Mouse (Mus musculus): ENCODE data around the gene Khdrbs1.

Khdrbs1 gene

DNA sequence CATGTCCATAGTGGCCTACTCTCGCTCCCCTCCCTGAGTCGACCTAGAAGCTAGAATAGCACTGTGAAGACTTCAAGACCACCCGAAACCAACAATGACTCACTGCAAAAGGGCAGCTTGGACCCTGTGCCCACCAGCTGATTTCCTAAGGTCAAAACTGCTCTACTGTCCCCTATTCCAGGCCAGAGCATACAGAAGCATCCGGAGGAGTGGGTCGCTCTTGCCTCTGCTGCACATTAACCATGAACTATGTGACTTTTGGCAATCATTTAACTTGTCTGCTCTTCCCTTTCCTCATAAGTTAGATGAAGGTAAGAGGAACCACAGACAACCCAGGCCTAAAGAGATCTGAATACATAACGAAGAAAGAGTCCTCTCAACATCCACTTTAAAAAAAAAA, 57.6 kb downstream of the Khdrbs1 start:
- no peak for ATAC-seq (ENCODE audit: insufficient number of reproducible peaks, low FRiP score, low TSS enrichment)

DNA sequence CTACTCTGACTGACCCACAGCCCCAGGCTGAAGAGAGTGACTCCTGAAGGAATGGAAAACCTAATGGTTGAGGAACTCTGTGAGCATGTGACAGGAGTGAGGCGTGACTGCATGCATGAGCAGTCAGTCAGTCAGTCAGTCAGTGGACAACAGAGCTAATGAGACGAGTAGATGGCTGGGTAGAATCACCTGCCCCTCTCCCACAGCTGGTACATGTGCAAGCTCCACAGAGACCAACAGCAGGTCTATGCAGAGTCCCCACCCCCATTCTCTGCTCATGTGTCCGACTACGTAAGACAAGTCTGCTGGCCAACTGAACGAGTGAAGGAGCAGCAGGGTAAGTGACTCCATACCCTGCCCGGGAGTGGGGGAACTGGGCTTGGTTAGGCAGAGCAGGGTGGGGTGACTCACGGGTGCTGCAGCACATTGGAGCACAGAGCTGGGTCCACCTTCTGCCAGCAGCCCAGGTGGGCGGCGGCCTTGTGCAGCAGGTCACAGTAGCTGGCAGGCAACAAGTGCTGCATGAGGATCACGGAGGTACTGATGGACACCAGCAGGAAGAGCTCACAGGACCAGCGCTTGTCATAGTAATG, 58.1 kb downstream of the Khdrbs1 start:
- no peak for ATAC-seq (ENCODE audit: insufficient number of reproducible peaks, low FRiP score, low TSS enrichment)

DNA sequence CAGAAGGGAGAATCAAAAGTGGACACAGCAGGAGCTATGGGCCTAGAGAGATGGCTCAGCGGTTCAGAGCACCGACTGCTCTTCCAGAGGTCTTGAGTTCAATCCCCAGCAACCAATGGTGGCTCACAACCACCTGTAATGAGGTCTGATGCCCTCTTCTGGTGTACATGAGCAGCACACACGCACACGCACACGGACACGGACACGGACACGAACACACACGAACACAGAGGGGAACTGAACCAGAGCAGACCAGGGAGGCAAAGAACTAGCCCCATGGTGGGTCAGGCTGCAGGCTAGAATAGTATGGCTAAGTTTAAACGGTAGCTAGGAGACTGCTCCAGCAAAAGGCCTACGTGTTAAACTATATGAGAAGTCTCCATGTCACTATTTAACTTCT, 60.3 kb downstream of the Khdrbs1 start:
- ATAC-seq (ENCODE audit: insufficient number of reproducible peaks, low FRiP score, low TSS enrichment), result no peak

DNA sequence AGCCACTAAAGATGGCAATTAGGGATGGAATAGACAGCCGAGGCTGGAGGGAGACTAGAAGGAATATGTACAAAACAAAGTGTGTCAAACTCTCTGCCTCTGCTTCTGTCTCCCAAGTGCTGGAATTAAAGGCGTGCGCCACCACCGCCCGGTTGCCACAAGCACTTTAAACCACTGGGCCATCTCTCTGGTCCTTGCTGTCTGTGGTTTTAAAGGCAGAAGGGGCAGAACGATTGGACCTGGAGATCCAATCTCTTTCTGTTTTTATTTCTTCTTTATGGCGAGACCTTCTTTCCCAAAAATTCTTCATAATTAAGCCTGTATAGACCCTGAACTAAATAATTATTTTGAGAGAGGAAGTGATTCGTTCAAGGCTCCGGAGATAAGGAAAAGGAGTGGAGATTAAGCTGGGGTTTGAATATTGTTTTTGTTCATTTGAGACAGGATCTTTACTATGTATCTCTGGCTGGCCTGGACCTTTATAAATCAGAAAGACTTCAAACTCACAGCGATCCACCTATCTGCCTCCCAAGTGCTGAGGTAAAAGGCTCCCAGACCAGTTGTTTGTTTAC, 69.1 kb downstream of the Khdrbs1 start:
- ATAC-seq (ENCODE audit: insufficient number of reproducible peaks, low FRiP score, low TSS enrichment), result no peak

DNA sequence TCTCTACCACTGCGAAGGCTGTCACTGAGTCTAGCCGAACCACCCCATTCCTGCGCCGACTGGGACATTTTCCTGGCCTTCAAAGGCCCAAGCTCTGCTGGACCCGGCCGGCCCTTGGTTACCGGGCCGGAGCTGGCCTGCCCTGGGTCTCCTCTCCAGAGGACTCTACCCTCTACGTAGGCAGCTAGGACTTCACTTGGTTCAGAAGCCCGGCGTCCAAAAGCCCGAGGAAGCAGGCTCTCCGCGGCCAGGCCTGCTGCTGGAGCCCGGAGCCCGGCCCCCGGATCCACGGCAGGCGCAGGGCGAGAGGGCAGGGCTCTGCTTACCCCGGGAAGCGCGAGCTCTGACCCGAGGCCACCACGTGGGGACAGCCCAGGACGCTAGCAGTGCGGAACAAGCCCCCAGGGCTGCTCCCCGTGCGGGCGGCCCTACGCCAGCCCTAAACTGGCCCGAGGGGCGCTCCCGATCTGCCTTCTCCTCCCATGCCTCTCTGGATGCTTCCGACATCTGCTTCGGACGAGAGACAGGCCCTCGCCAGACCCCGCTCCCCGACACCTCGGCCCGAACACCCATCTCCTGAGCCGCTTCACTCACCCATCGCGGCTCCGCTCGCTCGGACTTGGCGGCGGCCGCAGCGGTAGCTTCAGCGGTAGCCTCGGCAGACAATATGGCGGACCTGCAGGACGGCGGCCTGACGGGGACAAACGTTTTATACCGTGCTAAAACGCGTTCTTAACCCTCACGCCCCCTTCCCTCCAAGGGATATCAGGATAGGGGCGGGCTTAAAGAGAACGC, 69.8 kb downstream of the Khdrbs1 start, which contains the start of gene Kpna6:
Kpna6 (minus strand) TSS at position 685 of the 795 bp plus-strand sequence.
- ATAC-seq (ENCODE audit: insufficient number of reproducible peaks, low FRiP score, low TSS enrichment), result peak; percentile 80; the same call in 1 of the 2 replicates

DNA sequence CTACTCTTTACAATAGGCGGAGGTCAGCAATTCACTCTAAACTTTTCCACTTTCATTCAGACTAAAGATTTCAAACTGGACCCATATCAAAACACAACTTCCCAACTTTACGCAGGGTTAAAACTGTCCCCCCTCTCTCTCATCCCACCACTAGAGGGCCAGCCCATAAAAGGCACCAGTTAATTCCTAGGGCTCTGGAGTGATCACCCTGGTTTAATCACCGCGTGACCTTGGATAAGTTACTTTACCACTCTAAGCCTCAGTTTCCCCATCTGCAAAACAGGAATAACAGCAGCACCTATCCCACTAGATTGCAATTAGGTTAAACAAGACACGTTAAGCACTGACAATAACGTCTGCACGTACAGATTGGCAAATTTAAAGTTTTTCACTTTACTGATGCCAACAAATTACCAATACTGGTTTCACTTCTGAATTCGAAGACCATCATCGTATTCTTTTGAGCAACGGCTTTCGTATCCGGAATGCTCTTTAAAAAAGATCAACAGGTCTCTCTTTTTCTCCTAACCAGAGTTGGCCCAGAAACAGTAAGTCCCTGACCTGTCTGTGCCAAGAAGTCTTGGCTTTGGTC, 70.5 kb downstream of the Khdrbs1 start:
- ATAC-seq (ENCODE audit: insufficient number of reproducible peaks, low FRiP score, low TSS enrichment), result peak; percentile 24; the same call in 1 of the 2 replicates

DNA sequence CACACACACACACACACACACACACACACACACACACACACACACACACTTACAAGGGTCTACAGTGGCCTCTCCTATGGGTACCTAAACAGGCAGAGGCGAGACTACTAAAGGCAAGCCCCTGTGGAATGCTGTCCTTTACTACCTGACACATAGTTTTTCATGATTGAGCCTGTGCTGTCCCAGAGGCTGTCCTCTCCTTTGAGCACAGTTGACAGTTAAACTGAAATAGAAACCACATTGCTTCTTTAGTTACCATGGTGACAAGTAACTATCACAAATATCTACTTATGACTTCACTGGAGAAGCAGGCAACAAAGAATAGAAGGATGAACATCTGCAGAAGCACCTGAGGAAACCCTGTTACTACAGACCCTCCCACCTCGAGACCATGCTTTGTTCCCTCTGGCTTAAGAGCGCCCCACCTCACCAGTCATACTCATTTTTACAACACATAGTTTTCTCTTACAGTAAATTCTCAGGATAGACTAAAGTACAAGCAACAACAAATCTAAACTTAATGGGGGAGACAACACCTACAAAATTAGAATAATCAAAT, 79.8 kb downstream of the Khdrbs1 start:
- ATAC-seq (ENCODE audit: insufficient number of reproducible peaks, low FRiP score, low TSS enrichment), result no peak

DNA sequence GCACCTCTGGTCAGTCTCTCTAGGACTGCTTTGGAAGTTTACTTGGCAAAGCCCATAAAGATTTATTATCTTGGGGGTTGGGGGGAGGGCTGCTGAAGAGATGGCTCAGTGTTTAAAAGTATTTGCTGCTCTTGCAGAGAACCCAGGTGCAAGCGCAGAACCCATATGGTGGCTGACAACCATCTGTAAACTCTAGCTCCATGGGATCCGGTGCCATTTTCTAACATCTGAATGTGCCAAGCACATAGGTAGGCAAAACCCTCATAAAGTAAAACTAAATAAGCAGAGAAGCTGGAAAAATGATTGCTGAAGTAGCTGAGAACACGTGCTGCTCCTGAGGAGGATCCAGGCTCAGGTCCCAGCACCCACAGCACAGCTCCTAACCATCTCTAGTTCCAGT, 80.5 kb downstream of the Khdrbs1 start:
- no peak for ATAC-seq (ENCODE audit: insufficient number of reproducible peaks, low FRiP score, low TSS enrichment)

DNA sequence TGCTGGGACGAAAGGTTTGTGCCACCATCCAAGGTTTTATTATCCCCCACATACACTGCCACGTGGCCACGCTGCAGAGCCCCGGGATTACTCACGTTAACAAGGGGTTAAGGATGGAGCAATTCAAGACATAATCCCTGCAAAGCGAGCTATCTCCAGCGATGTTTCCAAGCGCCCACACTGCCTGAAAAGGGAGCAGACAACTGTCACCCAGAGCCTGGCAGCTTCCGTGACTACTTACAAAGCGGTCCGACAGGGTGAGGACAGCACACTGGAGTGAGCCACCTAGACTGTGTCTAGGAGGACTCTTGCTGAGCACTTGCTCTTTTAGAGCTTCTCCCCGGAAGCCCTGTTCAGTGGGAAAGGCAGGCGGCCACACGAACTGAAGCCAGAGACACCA, 87.3 kb downstream of the Khdrbs1 start:
- ATAC-seq (ENCODE audit: insufficient number of reproducible peaks, low FRiP score, low TSS enrichment), result no peak
